Mouse (Mus musculus): ENCODE results near the gene Hint3. TPM values are rescaled to one million over a fixed set of nuclear protein-coding genes. Genes with fewer than 3 reads are reported as not detected.

Gene Hint3
- total and polyA plus RNA-seq, 2 experiments from 2014 or later: 33.4 to 75.0 TPM

DNA sequence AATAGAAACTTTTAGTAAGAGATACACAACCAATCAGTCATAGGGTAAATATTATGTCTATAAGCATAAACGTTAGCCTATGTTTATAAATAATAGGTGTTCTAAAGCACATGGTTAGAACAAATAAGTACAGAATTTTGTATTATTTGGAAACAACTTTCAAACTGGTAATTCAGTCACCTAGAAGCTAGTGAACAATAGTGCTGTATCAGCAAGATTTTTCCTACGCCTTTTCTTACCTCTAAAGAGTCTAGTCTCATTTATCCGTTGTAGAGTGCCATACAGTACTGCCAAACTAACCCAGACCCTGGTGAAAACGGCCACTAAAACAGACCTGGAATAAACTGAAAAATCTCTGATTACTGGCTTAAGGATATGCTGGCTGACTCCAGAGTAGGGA, 16.4 kb downstream of the Hint3 start:
- Histone ChIP-seq H3K9me3 (replicated peaks; ENCODE audit: control insufficient read depth, low read length) (no peaks in the 10 kb centered on the region), H3K4me1 (ENCODE audit: control insufficient read depth, insufficient read depth) (no peaks in the 10 kb centered on the region), H3K4me3 (ENCODE audit: low read depth, low read length) (no peak overlapping the region), H3K4me2 (ENCODE audit: low read depth, low read length) (no peak overlapping the region), H3K27ac (ENCODE audit: low read depth) (no peak overlapping the region), H3K27me3 (ENCODE audit: control insufficient read depth, insufficient read depth, low read length) (no peaks in the 10 kb centered on the region), H3K36me3 (replicated peaks; ENCODE audit: control insufficient read depth, insufficient read depth, low read length) (peaks cover 35% of the 10 kb centered on the region), H3K9ac (replicated peaks; ENCODE audit: low read depth, low read length) (no peak overlapping the region)
- no peak for ATAC-seq (ENCODE audit: insufficient read depth, low read depth)
- TF ChIP-seq EP300 (IDR thresholded peaks at IDR 0.05; ENCODE audit: low read depth) (no peak), CTCF (IDR thresholded peaks at IDR 0.05; ENCODE audit: low read depth) (no peak)
- WGBS: 86% methylated on average over 4 of the region's 4 CpGs
- no peak for DNase-seq (ENCODE audit: low spot score)

DNA sequence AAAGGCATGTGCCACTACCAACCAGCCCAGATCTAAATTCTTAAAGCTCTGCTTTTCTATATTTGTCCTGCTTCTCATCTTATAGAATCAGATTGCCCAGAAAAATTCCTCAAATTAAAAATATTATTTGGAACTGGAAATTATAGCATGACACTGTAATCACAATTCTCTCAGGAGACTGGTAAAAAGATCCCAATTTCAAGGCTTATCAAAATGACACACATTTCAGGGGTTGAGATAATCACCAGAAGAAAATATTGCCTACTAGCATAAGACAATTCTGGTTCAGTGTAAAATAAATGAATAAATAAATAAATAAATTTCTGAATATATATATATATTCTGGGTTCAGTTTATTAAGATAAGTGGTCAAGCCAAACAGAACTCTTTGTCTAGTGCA, 19.8 kb downstream of the Hint3 start:
- Histone ChIP-seq H3K27me3 (ENCODE audit: control insufficient read depth, insufficient read depth, low read length) (no peaks in the 10 kb centered on the region), H3K4me1 (ENCODE audit: control insufficient read depth, insufficient read depth) (no peaks in the 10 kb centered on the region), H3K9ac (replicated peaks; ENCODE audit: low read depth, low read length) (no peak overlapping the region), H3K9me3 (replicated peaks; ENCODE audit: control insufficient read depth, low read length) (no peaks in the 10 kb centered on the region), H3K36me3 (replicated peaks; ENCODE audit: control insufficient read depth, insufficient read depth, low read length) (peaks cover 41% of the 10 kb centered on the region), H3K27ac (ENCODE audit: low read depth) (no peak overlapping the region), H3K4me2 (ENCODE audit: low read depth, low read length) (no peak overlapping the region), H3K4me3 (ENCODE audit: low read depth, low read length) (no peak overlapping the region)
- no peak for TF ChIP-seq CTCF (IDR thresholded peaks at IDR 0.05; ENCODE audit: low read depth)
- TF ChIP-seq EP300 (IDR thresholded peaks at IDR 0.05; ENCODE audit: low read depth): no peak
- ATAC-seq (ENCODE audit: insufficient read depth, low read depth) (no peak), DNase-seq (ENCODE audit: low spot score) (no peak)

DNA sequence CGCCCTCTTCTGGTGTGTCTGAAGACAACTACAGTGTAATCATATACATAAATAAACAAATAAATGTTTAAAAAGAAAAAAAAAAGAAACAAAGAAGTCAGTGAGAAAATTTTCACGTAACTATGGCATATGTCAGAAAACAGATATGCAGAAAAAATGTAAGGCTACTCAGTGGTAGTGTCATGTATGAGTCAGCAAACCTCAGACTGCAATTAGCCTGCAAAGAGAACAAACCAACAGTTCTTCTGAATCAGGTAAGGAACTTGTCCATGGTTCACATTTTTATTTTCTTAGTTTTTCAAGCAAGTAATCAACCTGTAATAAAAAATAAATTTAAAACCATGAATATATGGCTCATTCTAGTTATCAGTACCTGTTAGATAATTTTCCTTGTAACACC, 21.3 kb downstream of the Hint3 start:
- H3K9me3 ChIP-seq (replicated peaks; ENCODE audit: control insufficient read depth, low read length): no peaks in the 10 kb centered on the region
- ATAC-seq (ENCODE audit: insufficient read depth, low read depth) (no peak), DNase-seq (ENCODE audit: low spot score) (no peak)
- no peaks in the 10 kb centered on the region for H3K27me3 ChIP-seq (ENCODE audit: control insufficient read depth, insufficient read depth, low read length)
- no peak overlapping the region for H3K4me3 ChIP-seq (ENCODE audit: low read depth, low read length)
- H3K4me2 ChIP-seq (ENCODE audit: low read depth, low read length): no peak overlapping the region
- TF ChIP-seq EP300 (IDR thresholded peaks at IDR 0.05; ENCODE audit: low read depth): no peak
- no peak for TF ChIP-seq CTCF (IDR thresholded peaks at IDR 0.05; ENCODE audit: low read depth)
- no peak overlapping the region for H3K9ac ChIP-seq (replicated peaks; ENCODE audit: low read depth, low read length)
- H3K36me3 ChIP-seq (replicated peaks; ENCODE audit: control insufficient read depth, insufficient read depth, low read length): peaks cover 37% of the 10 kb centered on the region
- 62% methylated on average over 2 of the region's 2 CpGs for WGBS
- no peak overlapping the region for H3K27ac ChIP-seq (ENCODE audit: low read depth)
- no peaks in the 10 kb centered on the region for H3K4me1 ChIP-seq (ENCODE audit: control insufficient read depth, insufficient read depth)

DNA sequence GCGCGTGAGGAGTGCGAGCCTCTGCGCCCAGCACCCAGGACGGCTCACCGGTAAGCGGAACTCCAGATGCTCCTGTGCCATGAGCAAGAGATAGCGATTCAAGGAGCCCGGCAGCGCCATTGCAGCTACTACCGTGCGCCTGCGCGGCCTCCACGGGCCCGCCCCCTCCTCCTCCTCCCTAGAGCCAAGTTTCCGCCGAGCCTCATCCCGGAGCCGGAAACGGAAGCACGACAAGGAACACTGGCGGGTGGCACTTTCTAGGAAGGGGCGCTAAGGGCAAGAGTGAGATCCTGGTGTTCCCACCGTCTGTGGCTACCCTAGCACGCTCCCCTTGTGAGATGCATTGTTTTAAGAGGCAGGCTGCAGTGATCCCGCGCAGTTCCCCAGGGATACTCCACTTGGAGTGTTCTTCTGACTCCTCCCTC, 28.9 kb downstream of the Hint3 start, which contains the start of gene Trmt11:
TSS of gene Trmt11 (minus strand) at position 208 of the 425 bp plus-strand sequence.
- Histone ChIP-seq H3K4me3 (ENCODE audit: low read depth, low read length) (peak within 1 kb of the TSS; percentile 95), H3K27ac (ENCODE audit: low read depth) (peak within 1 kb of the TSS; percentile 88), H3K9me3 (replicated peaks; ENCODE audit: control insufficient read depth, low read length) (no peaks in the 10 kb centered on the region), H3K4me2 (ENCODE audit: low read depth, low read length) (peak within 1 kb of the TSS; percentile 92), H3K4me1 (ENCODE audit: control insufficient read depth, insufficient read depth) (peaks cover 7% of the 10 kb centered on the region), H3K9ac (replicated peaks; ENCODE audit: low read depth, low read length) (peak within 1 kb of the TSS; percentile 88), H3K27me3 (ENCODE audit: control insufficient read depth, insufficient read depth, low read length) (no peaks in the 10 kb centered on the region), H3K36me3 (replicated peaks; ENCODE audit: control insufficient read depth, insufficient read depth, low read length) (peaks cover 7% of the 10 kb centered on the region)
- ATAC-seq (ENCODE audit: insufficient read depth, low read depth): peak; percentile 98
- no peak for TF ChIP-seq CTCF (IDR thresholded peaks at IDR 0.05; ENCODE audit: low read depth)
- TF ChIP-seq EP300 (IDR thresholded peaks at IDR 0.05; ENCODE audit: low read depth): no peak; the same call in 1 of the 2 replicates
- peak; percentile 93 for DNase-seq (ENCODE audit: low spot score)
- whole genome bisulfite sequencing: under 1% methylated on average over 25 of the region's 28 CpGs

DNA sequence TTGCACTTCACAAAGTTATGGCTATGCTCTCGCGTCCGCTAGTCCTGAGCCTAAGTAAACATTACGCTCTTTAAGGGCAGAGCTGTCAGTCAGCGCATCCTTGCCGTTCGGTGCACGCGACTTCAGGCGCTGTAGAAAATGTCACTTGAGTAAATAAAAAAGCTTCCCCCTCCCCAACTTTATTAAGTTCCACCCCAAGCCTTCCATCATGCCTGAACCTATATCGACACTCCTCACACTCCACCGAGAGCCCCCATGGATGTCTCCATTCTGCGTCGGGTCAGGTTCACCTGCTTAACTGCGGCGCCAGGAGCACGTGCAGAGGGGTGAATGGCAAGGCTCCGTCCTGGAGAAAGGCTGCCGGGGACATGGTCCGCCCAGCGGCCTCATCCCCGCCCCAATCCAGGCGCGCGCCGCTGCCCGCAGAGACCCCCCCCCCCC, 29.3 kb downstream of the Hint3 start:
- WGBS: under 1% methylated on average over 25 of the region's 27 CpGs
- DNase-seq (ENCODE audit: low spot score) (peak; percentile 43), ATAC-seq (ENCODE audit: insufficient read depth, low read depth) (peak; percentile 63)
- Histone ChIP-seq H3K9ac (replicated peaks; ENCODE audit: low read depth, low read length) (peak overlapping the region; percentile 88), H3K27me3 (ENCODE audit: control insufficient read depth, insufficient read depth, low read length) (no peaks in the 10 kb centered on the region), H3K36me3 (replicated peaks; ENCODE audit: control insufficient read depth, insufficient read depth, low read length) (peaks cover 9% of the 10 kb centered on the region), H3K4me1 (ENCODE audit: control insufficient read depth, insufficient read depth) (peaks cover 7% of the 10 kb centered on the region), H3K4me2 (ENCODE audit: low read depth, low read length) (peak overlapping the region; percentile 92), H3K9me3 (replicated peaks; ENCODE audit: control insufficient read depth, low read length) (no peaks in the 10 kb centered on the region), H3K27ac (ENCODE audit: low read depth) (peak overlapping the region; percentile 88), H3K4me3 (ENCODE audit: low read depth, low read length) (peak overlapping the region; percentile 95)
- TF ChIP-seq CTCF (IDR thresholded peaks at IDR 0.05; ENCODE audit: low read depth) (no peak), EP300 (IDR thresholded peaks at IDR 0.05; ENCODE audit: low read depth) (no peak)

DNA sequence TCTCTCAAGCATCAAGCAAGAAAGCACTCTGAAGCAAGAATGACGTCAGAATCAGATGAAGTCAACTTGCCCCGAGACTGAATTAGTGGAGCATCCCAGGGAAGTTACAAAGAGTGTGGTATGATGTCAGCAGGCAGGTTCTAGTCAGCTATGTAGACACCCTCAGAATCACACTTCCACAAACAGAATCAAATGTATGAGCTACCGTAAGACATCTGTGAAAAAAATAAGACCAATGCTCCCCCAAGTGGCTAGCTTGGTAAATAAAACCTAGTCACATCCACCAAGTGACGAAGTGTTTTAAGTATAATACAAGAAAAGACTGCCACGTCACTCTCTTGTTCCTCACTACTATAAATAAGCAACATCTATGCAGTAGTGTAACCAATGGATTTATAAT, 42.4 kb downstream of the Hint3 start:
- H3K9ac ChIP-seq (replicated peaks; ENCODE audit: low read depth, low read length): no peak overlapping the region
- no peaks in the 10 kb centered on the region for H3K9me3 ChIP-seq (replicated peaks; ENCODE audit: control insufficient read depth, low read length)
- H3K4me3 ChIP-seq (ENCODE audit: low read depth, low read length): no peak overlapping the region
- H3K4me1 ChIP-seq (ENCODE audit: control insufficient read depth, insufficient read depth): no peaks in the 10 kb centered on the region
- H3K27ac ChIP-seq (ENCODE audit: low read depth): no peak overlapping the region
- H3K27me3 ChIP-seq (ENCODE audit: control insufficient read depth, insufficient read depth, low read length): no peaks in the 10 kb centered on the region
- H3K4me2 ChIP-seq (ENCODE audit: low read depth, low read length): no peak overlapping the region
- no peak for TF ChIP-seq EP300 (IDR thresholded peaks at IDR 0.05; ENCODE audit: low read depth)
- peak; percentile 3; the same call in 1 of the 2 replicates for TF ChIP-seq CTCF (IDR thresholded peaks at IDR 0.05; ENCODE audit: low read depth)
- DNase-seq (ENCODE audit: low spot score): no peak
- WGBS: 56% methylated on average over 5 of the region's 5 CpGs
- peaks cover 38% of the 10 kb centered on the region for H3K36me3 ChIP-seq (replicated peaks; ENCODE audit: control insufficient read depth, insufficient read depth, low read length)
- no peak for ATAC-seq (ENCODE audit: insufficient read depth, low read depth)
